Mouse (Mus musculus): ENCODE results near the gene Pck1.

GRCm38 (mm10) chr2:173194796-173195195 is 41.9 kb downstream of the Pck1 start:
- TF ChIP-seq CTCF (IDR thresholded peaks at IDR 0.05) (no peak), EP300 (IDR thresholded peaks at IDR 0.05; ENCODE audit: insufficient read depth, low read depth, low read length) (no peak)

Data from heart, adult 2 months (tissue).